Mouse (Mus musculus): ENCODE data around the gene Cacna1d. TPM values are rescaled to one million over a fixed set of nuclear protein-coding genes. Genes with fewer than 3 reads are reported as not detected.

Gene Cacna1d
- polyA plus RNA-seq, 1 experiment from 2014 or later = 7.0 TPM

DNA sequence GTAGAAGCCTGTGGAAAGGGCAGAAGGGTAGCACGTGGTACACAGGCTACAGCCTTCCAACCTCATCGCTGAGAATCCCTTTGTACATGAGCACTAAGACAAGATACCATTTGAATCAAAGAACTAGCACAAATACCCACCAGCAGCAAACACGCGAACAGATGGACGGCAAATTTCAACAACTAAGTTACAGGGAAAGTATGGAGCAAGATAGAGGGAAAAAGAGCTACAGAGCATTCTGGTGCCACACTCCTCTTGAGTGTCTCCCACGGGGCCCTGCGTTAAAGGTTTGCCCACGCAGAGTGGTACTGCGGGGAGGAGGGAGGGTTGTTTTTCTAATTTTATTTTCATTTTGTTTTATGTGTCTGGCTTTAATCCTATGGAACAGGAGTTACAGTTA lies 215.7 kb downstream of the Cacna1d start:
- no peak overlapping the region for H3K27ac ChIP-seq (replicated peaks)

DNA sequence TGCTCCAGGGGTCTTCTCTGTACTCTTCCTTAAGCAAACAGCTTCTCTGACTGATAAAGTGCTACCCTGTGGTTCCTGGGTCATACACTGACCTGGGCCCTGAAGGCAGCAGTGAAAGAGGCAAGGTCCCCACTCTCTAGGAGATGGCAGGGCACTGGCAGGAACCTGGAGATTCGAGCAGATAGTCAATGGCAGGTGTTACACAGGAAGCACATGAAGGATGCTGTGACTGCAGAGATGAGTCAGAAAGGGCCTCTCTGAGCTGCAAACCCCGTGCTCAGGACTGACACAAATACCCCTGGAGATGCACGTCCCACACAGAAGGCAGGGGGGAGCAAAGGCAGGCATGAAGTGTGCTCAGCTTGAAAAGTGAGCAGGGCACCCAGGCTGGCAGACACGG lies 218.3 kb downstream of the Cacna1d start:
- no peak overlapping the region for H3K4me3 ChIP-seq
- 80% methylated on average over 4 of the region's 4 CpGs for WGBS

More for the DNA sequence above, 215.7 kb downstream of the Cacna1d start:
- H3K4me2 ChIP-seq = no peak overlapping the region
- ATAC-seq (ENCODE audit: low read depth) = no peak
- 75% methylated on average over 9 of the region's 9 CpGs for WGBS
- peaks cover 8% of the 10 kb centered on the region for H3K4me1 ChIP-seq (replicated peaks)
- no peaks in the 10 kb centered on the region for H3K36me3 ChIP-seq
- no peaks in the 10 kb centered on the region for H3K9me3 ChIP-seq
- no peaks in the 10 kb centered on the region for H3K27me3 ChIP-seq
- no peak overlapping the region for H3K4me3 ChIP-seq
- H3K9ac ChIP-seq = no peak overlapping the region

DNA sequence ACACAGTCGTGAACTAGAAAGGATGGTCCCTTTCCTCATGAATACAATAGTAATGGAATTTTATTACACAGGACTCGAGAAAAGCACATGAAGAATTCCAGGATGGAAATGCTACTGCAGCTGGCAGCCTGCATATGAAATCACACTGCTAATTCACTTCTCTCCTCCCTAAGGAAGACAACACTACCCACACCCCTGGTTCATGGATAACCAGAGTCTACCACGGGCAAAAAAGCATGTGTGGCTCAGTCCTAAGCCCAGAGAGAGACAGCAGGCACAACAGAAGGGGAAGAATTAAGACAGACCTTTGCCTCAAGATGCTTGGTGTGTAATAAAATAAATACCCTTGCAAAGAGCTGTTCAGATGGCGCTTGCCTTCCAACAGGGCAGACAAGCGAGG lies 218.7 kb downstream of the Cacna1d start:
- 71% methylated on average over 5 of the region's 5 CpGs for WGBS
- Histone ChIP-seq H3K9me3 (no peaks in the 10 kb centered on the region), H3K4me3 (no peak overlapping the region), H3K36me3 (no peaks in the 10 kb centered on the region), H3K27me3 (no peaks in the 10 kb centered on the region), H3K4me2 (no peak overlapping the region), H3K27ac (replicated peaks) (no peak overlapping the region), H3K4me1 (replicated peaks) (peaks cover 8% of the 10 kb centered on the region), H3K9ac (no peak overlapping the region)
- no peak for ATAC-seq (ENCODE audit: low read depth)

More for the DNA sequence above, 218.3 kb downstream of the Cacna1d start:
- Histone ChIP-seq H3K4me1 (replicated peaks) (peaks cover 8% of the 10 kb centered on the region), H3K27ac (replicated peaks) (no peak overlapping the region), H3K27me3 (no peaks in the 10 kb centered on the region), H3K9me3 (no peaks in the 10 kb centered on the region), H3K9ac (no peak overlapping the region), H3K4me2 (no peak overlapping the region), H3K36me3 (no peaks in the 10 kb centered on the region)
- no peak for ATAC-seq (ENCODE audit: low read depth)

DNA sequence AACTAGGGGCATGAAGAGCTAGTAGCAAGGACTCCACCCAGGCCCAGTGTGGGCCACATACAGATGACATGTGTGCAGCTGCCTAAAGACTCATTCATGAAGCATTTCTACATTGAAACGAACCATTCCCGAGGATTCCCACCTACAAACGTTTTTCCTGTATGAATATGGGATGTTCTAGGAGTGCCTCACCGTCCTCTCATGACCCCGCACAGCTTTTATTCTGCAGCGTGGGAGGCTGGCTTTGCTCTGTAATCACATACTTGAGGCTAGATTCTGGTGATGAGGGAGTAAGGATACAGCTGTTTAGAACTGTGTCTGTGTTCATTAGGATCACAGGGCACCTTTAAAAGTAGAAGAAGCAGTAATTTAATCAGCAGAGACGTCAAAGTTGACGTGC lies 219.4 kb downstream of the Cacna1d start:
- H3K27ac ChIP-seq (replicated peaks) = no peak overlapping the region
- no peak overlapping the region for H3K9ac ChIP-seq
- no peaks in the 10 kb centered on the region for H3K9me3 ChIP-seq
- H3K4me1 ChIP-seq (replicated peaks) = peaks cover 8% of the 10 kb centered on the region
- no peak for ATAC-seq (ENCODE audit: low read depth)
- H3K36me3 ChIP-seq = no peaks in the 10 kb centered on the region
- H3K27me3 ChIP-seq = no peaks in the 10 kb centered on the region
- 86% methylated on average over 8 of the region's 8 CpGs for WGBS
- H3K4me3 ChIP-seq = no peak overlapping the region
- no peak overlapping the region for H3K4me2 ChIP-seq

DNA sequence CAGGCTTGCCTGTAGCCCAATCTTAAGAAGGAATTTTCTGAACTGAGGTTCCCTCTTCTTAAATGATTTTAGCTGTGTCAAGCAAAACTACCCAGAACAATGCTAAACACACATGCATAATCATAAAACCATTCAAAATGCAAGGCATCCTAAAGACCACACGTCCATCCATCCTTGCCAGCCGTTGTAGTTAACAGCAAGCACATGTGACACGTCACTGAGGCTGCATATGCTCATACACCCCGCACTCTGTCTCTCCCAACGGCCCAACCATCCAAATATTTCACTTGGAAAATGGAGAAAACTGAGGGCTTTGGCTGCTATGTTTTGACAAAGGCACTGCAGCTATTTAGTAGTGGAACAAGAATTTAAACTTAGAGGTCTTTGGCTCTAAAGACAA lies 220.9 kb downstream of the Cacna1d start:
- Histone ChIP-seq H3K9ac (no peak overlapping the region), H3K9me3 (no peaks in the 10 kb centered on the region), H3K36me3 (no peaks in the 10 kb centered on the region), H3K4me3 (no peak overlapping the region), H3K4me1 (replicated peaks) (peaks cover 1% of the 10 kb centered on the region; the same call in 1 of the 2 replicates), H3K27me3 (no peaks in the 10 kb centered on the region), H3K4me2 (no peak overlapping the region), H3K27ac (replicated peaks) (no peak overlapping the region)
- no peak for ATAC-seq (ENCODE audit: low read depth)
- WGBS = 85% methylated on average over 5 of the region's 5 CpGs

DNA sequence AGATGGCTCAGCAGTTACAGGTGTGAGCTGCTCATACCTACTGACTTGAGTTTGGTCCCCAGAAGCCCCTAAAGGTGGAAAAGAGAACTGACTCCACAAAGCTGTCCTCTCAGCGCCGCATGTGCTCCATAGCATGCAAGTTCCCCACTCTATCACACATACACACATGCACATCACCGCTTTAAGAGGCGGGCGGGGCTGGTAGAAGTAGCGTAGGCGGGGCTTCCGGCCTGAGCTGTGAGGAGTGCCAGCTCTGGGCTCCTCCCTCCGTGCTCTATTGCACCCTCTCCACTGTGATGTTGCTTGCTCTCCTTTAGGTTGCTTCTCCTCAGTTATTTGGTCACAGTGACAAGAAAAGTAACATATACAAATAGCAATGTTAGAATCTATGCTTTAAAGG lies 225.5 kb downstream of the Cacna1d start:
- H3K27ac ChIP-seq (replicated peaks) = no peak overlapping the region
- H3K9ac ChIP-seq = no peak overlapping the region
- H3K4me3 ChIP-seq = no peak overlapping the region
- H3K9me3 ChIP-seq = no peaks in the 10 kb centered on the region
- 0 out of 2 replicates have a peak, but pooled peaks have one; percentile 32 for ATAC-seq (ENCODE audit: low read depth)
- H3K27me3 ChIP-seq = no peaks in the 10 kb centered on the region
- H3K36me3 ChIP-seq = no peaks in the 10 kb centered on the region
- no peak overlapping the region for H3K4me2 ChIP-seq
- no peaks in the 10 kb centered on the region for H3K4me1 ChIP-seq (replicated peaks)
- 76% methylated on average over 9 of the region's 9 CpGs for WGBS

DNA sequence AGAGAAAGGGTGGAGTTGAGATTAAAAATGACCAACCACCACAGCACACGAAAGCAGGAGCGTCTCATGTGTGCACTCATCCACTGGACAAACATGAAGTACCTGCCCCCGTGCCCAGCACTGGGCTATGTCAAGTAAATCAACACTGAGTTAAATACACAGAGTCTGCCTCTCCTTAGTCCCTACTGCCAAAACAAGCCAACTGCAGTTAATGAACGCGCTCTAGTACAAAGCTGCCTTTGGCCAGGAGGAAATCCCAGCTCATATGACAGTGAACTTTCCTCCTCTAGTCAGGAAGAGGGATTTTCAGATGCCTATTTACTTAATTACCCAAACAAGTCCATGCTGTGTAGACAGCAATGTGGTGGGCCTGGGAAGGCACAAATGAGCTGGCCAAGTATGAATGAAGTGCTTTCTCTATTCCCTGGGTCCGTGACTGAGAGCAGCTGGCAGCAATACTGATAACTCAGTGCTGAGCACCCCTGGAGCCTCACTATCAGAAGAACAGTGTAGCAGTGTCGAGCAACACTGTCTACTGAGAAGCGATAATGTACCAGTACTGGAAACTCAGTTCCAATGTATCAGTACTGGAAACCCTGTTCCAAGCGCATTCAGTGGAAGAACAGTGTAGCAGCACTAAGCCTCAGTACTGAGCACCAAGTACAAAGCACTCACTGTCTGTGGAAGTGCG lies 229.5 kb downstream of the Cacna1d start:
- no peaks in the 10 kb centered on the region for H3K9me3 ChIP-seq
- no peak overlapping the region for H3K4me3 ChIP-seq
- H3K9ac ChIP-seq = no peak overlapping the region
- no peak overlapping the region for H3K4me2 ChIP-seq
- H3K27me3 ChIP-seq = no peaks in the 10 kb centered on the region
- H3K27ac ChIP-seq (replicated peaks) = no peak overlapping the region
- 88% methylated on average over 10 of the region's 10 CpGs for WGBS
- peaks cover 8% of the 10 kb centered on the region; the same call in 1 of the 2 replicates for H3K4me1 ChIP-seq (replicated peaks)
- no peaks in the 10 kb centered on the region for H3K36me3 ChIP-seq
- no peak for ATAC-seq (ENCODE audit: low read depth)

DNA sequence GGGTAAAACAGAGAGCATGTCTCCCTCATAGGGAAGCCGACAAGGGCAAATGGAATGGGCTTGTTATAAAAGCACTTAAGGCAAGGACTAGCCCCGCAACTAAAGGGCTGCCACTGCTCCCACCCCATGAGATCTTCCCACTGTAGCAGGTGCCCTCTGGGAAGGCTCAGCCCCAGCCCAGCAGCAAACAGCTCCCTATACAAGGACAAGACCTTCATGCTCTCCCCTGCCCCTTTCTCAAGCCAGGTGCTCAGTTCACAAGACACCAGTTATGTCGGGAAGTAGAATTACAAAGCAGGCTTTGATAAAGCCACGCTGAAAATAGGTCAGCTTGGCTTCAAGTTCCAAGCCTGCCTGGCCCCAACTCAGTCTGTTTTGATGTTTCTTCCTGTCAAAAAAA lies 233.6 kb downstream of the Cacna1d start:
- 67% methylated on average over 4 of the region's 4 CpGs for WGBS
- H3K36me3 ChIP-seq = no peaks in the 10 kb centered on the region
- peaks cover 28% of the 10 kb centered on the region for H3K4me1 ChIP-seq (replicated peaks)
- H3K4me2 ChIP-seq = no peak overlapping the region
- no peak overlapping the region for H3K4me3 ChIP-seq
- H3K27ac ChIP-seq (replicated peaks) = no peak overlapping the region
- no peaks in the 10 kb centered on the region for H3K9me3 ChIP-seq
- 0 out of 2 replicates have a peak, but pooled peaks cover 4% of the 10 kb centered on the region for H3K27me3 ChIP-seq
- ATAC-seq (ENCODE audit: low read depth) = no peak
- H3K9ac ChIP-seq = no peak overlapping the region

DNA sequence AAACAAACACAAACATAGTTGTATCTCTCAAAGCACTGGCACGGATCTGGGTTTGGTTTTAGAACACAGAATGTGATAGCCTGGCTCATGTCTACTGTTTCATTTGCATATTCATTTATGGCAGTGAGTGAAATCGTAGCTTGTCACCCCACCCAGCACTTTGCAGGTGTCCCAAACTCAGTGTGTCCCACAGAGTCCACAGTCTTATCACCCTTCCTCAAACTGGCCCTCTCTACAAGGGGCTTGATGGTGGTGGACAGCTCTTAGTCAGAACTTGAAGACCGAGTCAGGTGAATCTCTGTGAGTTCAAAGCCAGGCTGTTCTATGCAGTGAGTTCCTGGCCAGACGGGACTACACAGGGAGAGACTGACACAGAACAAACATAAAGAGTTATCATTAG lies 234.8 kb downstream of the Cacna1d start:
- H3K27ac ChIP-seq (replicated peaks) = no peak overlapping the region
- ATAC-seq (ENCODE audit: low read depth) = no peak
- peaks cover 28% of the 10 kb centered on the region for H3K4me1 ChIP-seq (replicated peaks)
- H3K9me3 ChIP-seq = no peaks in the 10 kb centered on the region
- no peak overlapping the region for H3K9ac ChIP-seq
- no peak overlapping the region for H3K4me2 ChIP-seq
- H3K36me3 ChIP-seq = no peaks in the 10 kb centered on the region
- 0 out of 2 replicates have a peak, but pooled peaks cover 4% of the 10 kb centered on the region for H3K27me3 ChIP-seq
- 74% methylated on average over 4 of the region's 4 CpGs for WGBS
- H3K4me3 ChIP-seq = no peak overlapping the region

DNA sequence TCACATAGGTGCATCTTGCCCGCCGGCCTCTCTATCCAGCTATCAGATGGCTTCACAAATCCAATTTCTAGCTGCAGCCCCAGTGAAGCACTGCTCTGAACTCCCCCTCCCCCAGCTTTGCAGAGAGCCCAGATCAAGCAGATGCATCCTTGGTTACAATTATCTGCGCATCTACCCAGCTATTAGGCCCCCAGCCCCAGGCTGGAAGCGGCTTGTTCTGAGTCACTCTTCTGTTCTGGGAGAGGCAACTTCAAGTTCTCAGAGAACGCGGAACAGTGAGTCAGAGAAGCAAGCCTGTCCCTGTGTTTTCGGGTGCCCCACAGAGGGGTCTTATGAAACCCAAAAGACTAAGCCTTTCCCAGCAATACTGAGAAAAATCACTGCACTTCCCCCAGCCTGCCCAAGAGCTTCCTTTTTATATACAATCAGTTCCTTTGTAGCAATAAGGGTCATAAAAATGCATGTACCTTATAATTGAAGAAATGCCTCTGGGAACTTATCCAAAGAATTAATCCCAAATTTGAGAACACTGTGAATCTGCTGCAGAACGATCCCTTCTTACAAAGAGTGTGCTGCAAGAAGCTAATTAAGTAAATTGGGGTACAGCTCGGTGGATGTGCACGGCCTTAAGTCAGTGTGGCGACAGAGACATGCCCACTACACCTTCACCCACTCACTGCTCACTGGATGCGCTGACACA lies 235.4 kb downstream of the Cacna1d start:
- Histone ChIP-seq H3K36me3 (no peaks in the 10 kb centered on the region), H3K27me3 (0 out of 2 replicates have a peak, but pooled peaks cover 4% of the 10 kb centered on the region), H3K9me3 (no peaks in the 10 kb centered on the region), H3K4me2 (no peak overlapping the region), H3K9ac (no peak overlapping the region), H3K4me3 (no peak overlapping the region), H3K27ac (replicated peaks) (0 out of 2 replicates have a peak overlapping the region, but pooled peaks have one; percentile 14), H3K4me1 (replicated peaks) (peaks cover 28% of the 10 kb centered on the region)
- WGBS = 69% methylated on average over 12 of the region's 12 CpGs
- ATAC-seq (ENCODE audit: low read depth) = no peak

DNA sequence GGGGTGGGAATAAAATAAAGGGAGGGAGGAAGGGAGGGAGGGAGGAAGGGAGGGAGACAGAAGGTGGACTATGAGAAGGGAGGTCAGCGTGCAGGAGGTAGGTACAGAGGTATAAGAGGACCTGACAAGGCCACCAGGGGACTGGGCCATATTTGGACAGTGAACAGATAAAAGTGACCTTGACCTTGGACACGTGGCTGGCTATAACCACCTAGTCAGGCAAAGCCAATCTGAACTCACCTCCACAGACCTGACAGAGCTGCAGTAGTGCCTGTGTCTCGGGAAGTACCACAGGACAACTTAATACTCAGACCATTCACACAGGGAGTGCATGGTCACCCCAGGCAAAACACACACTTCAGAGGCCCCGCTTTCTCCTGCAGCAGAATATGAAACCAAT lies 236.5 kb downstream of the Cacna1d start:
- no peak overlapping the region for H3K4me2 ChIP-seq
- H3K27me3 ChIP-seq = 0 out of 2 replicates have a peak, but pooled peaks cover 4% of the 10 kb centered on the region
- H3K36me3 ChIP-seq = no peaks in the 10 kb centered on the region
- no peak for ATAC-seq (ENCODE audit: low read depth)
- no peaks in the 10 kb centered on the region for H3K9me3 ChIP-seq
- H3K4me1 ChIP-seq (replicated peaks) = peaks cover 30% of the 10 kb centered on the region
- WGBS = 75% methylated on average over 4 of the region's 4 CpGs
- no peak overlapping the region for H3K4me3 ChIP-seq
- H3K27ac ChIP-seq (replicated peaks) = no peak overlapping the region
- no peak overlapping the region for H3K9ac ChIP-seq

DNA sequence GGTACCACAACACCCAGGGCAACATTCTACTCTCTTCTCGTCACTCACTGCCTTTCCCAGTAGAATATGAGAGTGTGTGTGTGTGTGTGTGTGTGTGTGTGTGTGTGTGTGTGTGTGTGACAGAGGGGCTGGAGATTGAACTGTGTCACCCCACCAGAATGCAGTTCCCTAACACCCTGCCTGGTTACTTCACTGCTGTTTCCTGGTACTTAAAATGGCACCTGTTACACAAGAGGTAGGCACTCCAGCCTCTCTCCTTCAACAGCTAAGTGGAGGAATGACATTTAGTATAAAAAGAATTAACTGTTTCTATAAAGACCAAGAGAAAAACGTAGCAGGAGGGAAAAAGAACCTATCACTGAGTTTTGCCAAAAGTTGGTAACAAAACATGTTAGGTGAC lies 238.4 kb downstream of the Cacna1d start:
- 0 out of 2 replicates have a peak, but pooled peaks cover 4% of the 10 kb centered on the region for H3K27me3 ChIP-seq
- H3K36me3 ChIP-seq = no peaks in the 10 kb centered on the region
- peaks cover 34% of the 10 kb centered on the region for H3K4me1 ChIP-seq (replicated peaks)
- no peaks in the 10 kb centered on the region for H3K9me3 ChIP-seq
- no peak overlapping the region for H3K4me3 ChIP-seq
- 67% methylated on average over 2 of the region's 2 CpGs for WGBS
- no peak overlapping the region for H3K27ac ChIP-seq (replicated peaks)
- no peak for ATAC-seq (ENCODE audit: low read depth)
- no peak overlapping the region for H3K4me2 ChIP-seq
- no peak overlapping the region for H3K9ac ChIP-seq
